Mouse (Mus musculus): ENCODE measurements at regions not wholly inside any gene's neighbourhood (a gene's known extent, or its start where the extent isn't known, plus 50 kb on each side); places are given as distances from the start of the nearest gene placed in this dataset.
"Not testable (repeated sequence)": the region's sequence is repeated elsewhere in the genome, so short reads cannot be mapped to it uniquely, and the experiment has no call there.

GRCm38 (mm10) chr9:115414190-115414589 lies 104.0 kb upstream of the Stt3b start:
- no peak for DNase-seq (ENCODE audit: low spot score in 2 of 2)

- DNase-seq (ENCODE audit: low spot score in 2 of 2), result no peak
These were observed 112.6 kb upstream of the Stt3b start for GRCm38 (mm10) chr9:115422786-115423185.

DNA sequence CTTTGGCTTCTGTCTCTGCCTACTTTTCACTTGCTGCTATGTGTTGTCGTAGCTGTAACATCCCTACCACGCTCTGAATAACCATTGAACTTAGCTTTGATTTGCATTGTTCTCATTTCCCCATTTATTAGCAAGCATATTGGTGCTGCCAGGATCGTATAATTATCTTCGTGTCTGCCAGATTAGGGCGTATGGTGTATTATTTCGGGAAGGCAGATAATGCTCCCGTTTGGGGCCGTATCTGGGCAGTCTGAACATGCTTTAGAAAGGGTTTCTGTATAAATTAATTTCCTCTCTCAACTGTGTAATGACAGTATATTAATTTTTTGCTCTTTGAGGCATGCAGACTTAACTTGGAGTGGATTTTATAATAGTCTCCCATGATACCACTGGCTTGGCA lies 116.5 kb upstream of the Stt3b start:
- DNase-seq (ENCODE audit: low spot score in 2 of 2), result no peak

DNA sequence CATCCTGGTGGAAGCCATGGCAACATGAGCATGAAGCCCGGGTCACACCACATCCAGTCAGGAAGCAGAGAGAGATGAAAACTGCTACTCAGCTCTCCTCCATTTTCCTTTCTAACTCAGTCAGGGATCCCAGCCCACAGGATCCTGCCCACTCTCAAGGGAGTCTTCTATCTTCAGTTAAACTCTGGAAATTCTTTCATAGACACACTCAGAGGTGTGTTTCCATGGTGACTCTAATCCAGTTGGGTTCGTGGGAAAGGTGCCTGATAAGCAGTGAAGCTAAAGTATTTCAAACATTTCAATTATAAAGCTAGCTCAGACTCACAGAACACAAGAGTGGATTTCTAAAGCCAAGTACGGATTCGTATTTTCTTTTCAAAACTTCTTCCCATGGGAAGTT lies 120.0 kb upstream of the Stt3b start:
- no peak for DNase-seq (ENCODE audit: low spot score in 2 of 2)

DNA sequence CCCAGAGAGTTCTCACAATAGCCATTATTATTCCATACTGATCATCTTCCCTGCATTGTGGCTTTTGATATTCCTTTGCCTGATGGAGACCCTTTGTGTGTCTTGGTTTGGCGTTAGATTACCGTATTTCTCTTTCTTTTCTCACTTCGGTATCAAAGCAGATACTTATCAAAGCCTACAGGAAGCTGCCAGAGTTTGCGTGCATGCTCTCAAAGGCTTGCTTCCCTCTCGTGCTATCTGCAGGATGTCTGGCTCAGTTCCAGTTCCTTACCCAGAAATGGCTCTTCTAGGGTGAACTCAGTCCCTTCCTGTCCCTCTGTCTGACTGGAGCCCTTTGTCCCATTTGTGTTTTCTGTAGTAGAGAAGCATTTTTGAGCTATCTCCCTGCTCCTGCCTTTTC lies 124.5 kb upstream of the Stt3b start:
- DNase-seq (ENCODE audit: low spot score in 2 of 2), result no peak

DNA sequence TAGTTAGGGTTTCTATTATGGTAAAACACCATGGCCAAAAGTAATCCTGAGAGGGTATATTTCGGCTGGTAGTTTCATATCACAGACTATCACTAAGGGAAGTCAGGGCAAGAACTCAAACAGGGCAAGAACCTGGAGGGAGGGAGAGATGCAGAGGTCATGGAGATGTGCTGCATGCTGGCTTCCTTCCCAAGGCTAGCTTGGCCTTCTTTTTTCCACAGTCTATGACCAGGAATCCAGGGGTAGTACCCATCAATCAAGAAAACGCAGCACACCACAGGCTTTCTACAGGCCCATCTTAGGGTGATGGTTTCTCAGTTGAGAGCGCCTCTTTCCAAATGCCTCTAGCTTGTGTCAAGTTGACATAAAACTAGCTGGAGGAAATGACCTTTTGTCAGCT lies 126.1 kb upstream of the Stt3b start:
- DNase-seq (ENCODE audit: low spot score in 2 of 2), result no peak

GRCm38 (mm10) chr9:115438234-115438633 lies 128.0 kb upstream of the Stt3b start:
- not testable (repeated sequence) for DNase-seq (ENCODE audit: low spot score in 2 of 2)

DNA sequence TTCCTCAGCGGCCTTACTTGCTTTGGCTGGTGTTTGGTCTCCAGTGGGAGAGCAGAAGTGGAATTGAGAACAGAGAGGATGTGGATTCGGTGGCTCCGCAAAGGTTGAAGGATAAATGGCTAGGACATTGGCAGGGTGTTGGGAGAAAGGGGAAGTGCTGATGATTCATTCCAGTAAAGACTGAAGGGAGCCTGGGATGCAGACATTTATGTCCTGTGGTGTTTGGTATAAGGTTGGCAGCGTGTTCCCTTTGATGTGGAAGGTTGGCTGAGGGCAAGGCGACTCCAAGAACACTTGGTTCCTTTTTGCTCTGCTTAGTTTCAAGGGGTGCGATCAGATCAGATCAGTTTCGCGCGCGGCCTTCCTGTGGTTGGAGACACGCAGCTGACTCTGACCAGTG lies 136.5 kb upstream of the Stt3b start:
- no peak for DNase-seq (ENCODE audit: low spot score in 2 of 2)

GRCm38 (mm10) chr9:115450741-115451320 lies 140.6 kb upstream of the Stt3b start:
- DNase-seq (ENCODE audit: low spot score in 2 of 2), result no peak

- no peak for DNase-seq (ENCODE audit: low spot score in 2 of 2)
These were observed 144.6 kb upstream of the Stt3b start for GRCm38 (mm10) chr9:115454771-115455170.

- no peak for DNase-seq (ENCODE audit: low spot score in 2 of 2)
These were observed 145.9 kb upstream of the Stt3b start for GRCm38 (mm10) chr9:115456121-115456520.

- no peak for DNase-seq (ENCODE audit: low spot score in 2 of 2)
These were observed 146.4 kb upstream of the Stt3b start for GRCm38 (mm10) chr9:115456638-115457037.

GRCm38 (mm10) chr9:115457889-115458710 lies 147.9 kb upstream of the Stt3b start:
- no peak for DNase-seq (ENCODE audit: low spot score in 2 of 2)

GRCm38 (mm10) chr9:115459075-115459474 lies 148.9 kb upstream of the Stt3b start:
- not testable (repeated sequence) for DNase-seq (ENCODE audit: low spot score in 2 of 2)

GRCm38 (mm10) chr9:115465326-115465725 lies 155.1 kb upstream of the Stt3b start:
- no peak for DNase-seq (ENCODE audit: low spot score in 2 of 2)

DNA sequence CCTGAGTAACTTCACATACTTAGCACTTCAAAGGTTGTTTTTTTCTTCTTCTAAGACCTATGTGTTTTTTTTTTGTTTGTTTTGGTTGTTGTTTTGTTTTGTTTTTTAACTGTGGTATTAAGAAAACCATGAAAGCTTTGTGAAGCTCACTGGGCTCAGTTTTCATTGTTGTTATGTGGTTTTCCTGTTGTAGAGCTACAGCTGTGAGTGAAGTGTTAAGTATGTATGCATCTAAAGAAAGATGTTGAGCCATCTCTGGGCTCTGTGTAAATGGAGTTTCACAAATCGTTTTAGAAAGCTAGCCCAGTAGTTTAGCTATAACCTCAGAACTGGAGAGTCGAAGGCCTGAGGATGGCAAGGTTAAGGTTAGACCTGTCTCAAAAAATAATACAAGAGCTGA lies 158.4 kb upstream of the Stt3b start:
- no peak for DNase-seq (ENCODE audit: low spot score in 2 of 2)

DNA sequence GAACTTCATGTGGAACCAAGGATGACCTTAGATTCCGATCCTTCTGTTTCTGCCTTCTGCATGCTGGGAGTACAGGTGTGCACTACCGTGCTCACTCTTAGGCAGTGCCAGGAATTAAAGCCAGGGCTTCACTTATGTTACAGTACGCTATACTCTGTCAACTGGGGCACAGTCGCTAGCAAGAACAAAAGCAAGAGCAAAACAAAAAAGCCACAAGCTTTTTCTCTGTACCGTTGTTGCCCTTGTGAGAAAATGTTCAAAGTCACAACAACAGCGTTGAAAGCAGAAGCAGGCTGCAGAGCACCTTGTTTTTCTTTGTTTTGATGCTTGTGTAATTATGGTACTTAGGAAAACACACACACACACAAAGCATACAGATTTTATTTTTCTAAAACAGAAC lies 161.4 kb upstream of the Stt3b start:
- DNase-seq (ENCODE audit: low spot score in 2 of 2), result no peak

DNA sequence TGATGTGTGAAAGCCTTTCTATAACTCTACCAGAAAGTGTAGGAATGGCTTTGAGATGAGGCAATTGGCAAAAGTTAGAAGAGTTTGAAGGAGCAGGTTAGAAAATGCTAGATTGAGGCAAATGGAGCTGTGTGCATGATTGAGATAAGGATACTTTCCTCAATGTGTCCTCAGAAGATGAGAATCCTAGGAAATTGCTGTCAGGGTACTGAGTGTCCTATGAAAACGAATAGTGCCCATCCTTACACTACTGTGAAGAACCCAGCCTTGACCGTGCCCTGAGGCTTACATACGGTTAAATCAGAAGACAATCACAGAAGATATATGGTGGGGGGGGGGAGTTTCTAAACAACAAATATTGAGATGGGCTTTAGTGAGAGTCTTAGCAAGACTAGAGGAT lies 162.8 kb upstream of the Stt3b start:
- DNase-seq (ENCODE audit: low spot score in 2 of 2), result no peak

- DNase-seq (ENCODE audit: low spot score in 2 of 2), result no peak
These were observed 163.6 kb upstream of the Stt3b start for GRCm38 (mm10) chr9:115473847-115474246.

DNA sequence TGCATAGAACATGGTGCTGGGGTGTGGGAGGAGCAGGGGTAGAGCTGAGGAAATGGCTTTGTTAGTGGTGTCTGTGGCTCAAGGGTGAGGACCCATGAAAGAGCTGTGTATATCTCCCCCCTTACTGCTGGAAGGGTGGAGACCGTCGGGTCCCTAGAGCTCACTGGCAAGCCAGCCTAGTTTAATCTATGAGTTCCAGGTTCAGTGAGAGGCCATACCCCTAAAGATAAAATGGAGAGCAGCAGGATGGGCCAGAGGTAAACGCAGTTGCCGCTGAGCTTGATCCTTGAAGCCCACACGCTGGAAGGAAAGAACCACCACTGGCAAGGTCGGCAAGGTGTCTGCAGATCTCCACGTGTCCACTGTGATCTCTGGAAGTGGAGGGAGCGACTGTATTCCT lies 164.1 kb upstream of the Stt3b start:
- DNase-seq (ENCODE audit: low spot score in 2 of 2), result no peak

DNA sequence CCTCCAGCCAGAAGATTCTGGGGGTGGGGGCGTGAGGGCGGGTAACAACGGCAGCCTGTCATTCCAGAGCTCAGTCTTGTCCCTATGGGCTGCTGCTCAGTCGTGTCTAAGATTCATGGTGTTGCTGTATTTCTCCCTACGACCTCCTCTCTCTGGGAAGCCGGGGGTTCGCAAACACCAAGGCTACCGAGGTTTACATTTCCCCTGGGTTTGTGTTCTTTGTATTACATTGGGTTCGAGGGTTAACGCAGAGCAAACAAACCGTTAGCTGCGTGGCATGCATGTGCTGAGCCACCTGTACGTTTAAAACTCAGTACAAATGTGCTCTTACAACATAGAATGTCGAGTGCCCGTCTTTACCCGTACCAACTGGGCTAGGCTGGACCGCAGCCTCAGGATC lies 166.0 kb upstream of the Stt3b start:
- DNase-seq (ENCODE audit: low spot score in 2 of 2), result no peak

DNA sequence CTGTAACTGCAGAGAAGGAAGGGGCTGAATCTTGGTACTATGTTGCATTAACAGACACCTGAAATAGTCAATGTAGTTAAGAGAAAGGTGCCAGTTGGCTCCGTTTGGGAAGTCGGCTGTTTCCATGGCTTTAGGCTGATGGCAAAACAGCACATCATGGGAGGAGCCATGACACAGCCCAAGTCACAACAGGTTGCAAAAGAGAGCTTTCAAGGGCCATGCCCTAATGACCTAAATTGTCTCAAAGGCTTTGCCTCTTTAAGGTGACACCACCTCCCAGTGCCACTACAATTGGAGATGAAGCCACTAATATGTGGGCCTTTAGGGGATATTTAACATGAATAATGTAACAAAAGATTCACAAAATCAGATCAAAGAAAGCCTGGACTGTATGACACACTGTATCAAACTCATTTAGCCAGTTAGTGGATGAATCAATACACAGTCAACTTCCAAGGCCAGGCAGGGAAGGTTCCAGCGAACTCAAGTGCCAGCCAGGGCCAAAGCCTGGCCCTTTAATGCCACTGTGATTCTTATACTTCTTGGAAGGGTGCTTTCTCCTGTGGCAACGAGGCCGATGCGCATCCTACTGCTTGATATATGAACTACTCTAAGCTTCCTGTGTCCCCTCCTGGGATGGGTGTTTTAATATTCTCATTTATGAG lies 167.5 kb upstream of the Stt3b start:
- no peak for DNase-seq (ENCODE audit: low spot score in 2 of 2)

- DNase-seq (ENCODE audit: low spot score in 2 of 2), result no peak
These were observed 168.7 kb upstream of the Stt3b start for GRCm38 (mm10) chr9:115478946-115479345.

All from layer of hippocampus, postnatal 10 days (tissue).